Mouse (Mus musculus): ENCODE measurements around the gene Olfr612. TPM values are rescaled to one million over a fixed set of nuclear protein-coding genes. Genes with fewer than 3 reads are reported as not detected.
"Not testable (repeated sequence)": the region's sequence is repeated elsewhere in the genome, so short reads cannot be mapped to it uniquely, and the experiment has no call there.

Olfr612 gene
- total RNA-seq (2021), result not detected
- long read RNA-seq, experiment 1, result 0 reads
- long read RNA-seq, experiment 2, result 0 reads

DNA sequence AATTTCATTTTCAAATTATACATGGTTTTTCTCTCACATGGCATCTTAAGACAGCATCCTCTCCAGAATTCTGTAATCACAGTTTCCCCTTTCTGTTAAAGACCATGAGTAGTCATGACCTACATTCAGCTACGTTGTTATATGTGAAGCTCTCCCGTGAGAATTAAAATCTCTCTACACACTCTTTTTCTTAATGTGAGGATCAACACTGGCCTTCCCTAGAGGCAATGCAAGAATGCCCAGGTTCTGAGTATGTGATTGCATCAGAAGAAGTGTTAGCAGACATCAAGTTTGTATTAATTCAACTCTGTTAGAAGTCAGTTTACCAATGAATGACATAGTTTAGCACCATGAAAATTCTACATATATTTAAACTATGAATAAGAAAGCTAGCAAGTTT is at the start of gene Olfr612:
Gene Olfr612 (minus strand): TSS at position 101 of the 400 bp plus-strand sequence.
- DNase-seq (ENCODE audit: low spot score in 2 of 2), result not testable (repeated sequence)

GRCm38 (mm10) chr7:103589803-103590202 is 47.3 kb upstream of the Olfr612 start, which contains the start of gene Olfr618:
Gene Olfr618, plus strand, starts transcription at chr7:103590103.
- no peak for DNase-seq (ENCODE audit: low spot score in 2 of 2)

- DNase-seq (ENCODE audit: low spot score in 2 of 2), result no peak
Observed at GRCm38 (mm10) chr7:103572761-103573160, 30.2 kb upstream of the Olfr612 start, which contains the start of gene Olfr617. Gene Olfr617, plus strand, starts transcription at chr7:103573061.

DNA sequence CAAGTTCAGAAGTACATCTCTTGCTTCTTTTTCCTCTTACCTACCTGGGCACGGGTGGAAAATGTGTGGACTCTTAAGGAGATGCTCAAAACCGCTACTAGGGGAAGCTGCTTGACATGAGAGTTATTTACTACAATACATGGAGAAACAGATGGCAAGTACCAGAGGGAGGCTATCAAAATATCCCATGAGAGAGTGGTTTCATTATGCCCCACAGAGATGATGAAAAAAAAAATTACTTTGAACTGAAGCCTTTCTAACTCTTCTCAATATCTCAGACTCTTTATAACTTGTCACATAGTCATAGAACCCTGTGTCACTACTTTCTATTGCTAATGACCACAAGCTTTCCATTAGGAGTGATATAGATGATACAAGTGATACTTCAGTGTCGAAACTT is 26.5 kb upstream of the Olfr612 start, which contains the start of gene Olfr616:
Gene Olfr616 (minus strand): TSS at position 101 of the 400 bp plus-strand sequence.
- DNase-seq (ENCODE audit: low spot score in 2 of 2), result no peak

DNA sequence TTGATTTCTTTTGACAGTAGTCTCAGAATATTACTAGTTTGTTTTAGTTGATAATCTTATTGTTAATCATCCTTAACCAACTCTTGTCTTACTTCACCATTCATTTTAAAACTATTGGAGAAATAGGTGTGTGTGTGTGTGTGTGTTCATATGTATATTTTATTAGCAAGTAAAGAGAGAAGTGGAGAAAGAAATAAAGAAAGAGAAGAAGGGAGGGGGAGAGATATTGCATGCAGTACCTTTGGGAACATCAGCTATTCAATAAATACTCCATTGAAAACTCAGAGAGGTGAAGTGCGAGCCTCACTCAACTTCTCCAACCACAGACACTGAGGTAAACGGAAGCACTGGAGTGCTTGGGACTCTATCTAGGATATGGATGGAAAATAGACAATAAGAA is 13.3 kb upstream of the Olfr612 start, which contains the start of gene Olfr615:
Gene Olfr615 (plus strand): TSS at position 301 of the 400 bp plus-strand sequence.
- no peak for DNase-seq (ENCODE audit: low spot score in 2 of 2)

GRCm38 (mm10) chr7:103547774-103548173 is 5.3 kb upstream of the Olfr612 start, which contains the start of gene Olfr613:
Gene Olfr613, plus strand, starts transcription at chr7:103548074.
- no peak for DNase-seq (ENCODE audit: low spot score in 2 of 2)

DNA sequence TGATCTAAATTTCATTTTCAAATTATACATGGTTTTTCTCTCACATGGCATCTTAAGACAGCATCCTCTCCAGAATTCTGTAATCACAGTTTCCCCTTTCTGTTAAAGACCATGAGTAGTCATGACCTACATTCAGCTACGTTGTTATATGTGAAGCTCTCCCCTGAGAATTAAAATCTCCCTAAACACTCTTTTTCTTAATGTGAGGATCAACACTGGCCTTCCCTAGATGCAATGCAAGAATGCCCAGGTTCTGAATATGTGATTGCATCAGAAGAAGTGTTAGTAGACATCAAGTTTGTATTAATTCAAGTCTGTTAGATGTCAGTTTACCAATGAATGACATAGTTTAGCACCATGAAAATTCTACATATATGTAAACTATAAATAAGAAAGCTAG is 21.8 kb downstream of the Olfr612 start, which contains the start of gene Olfr611:
Gene Olfr611 (minus strand): TSS at position 101 of the 400 bp plus-strand sequence.
- DNase-seq (ENCODE audit: low spot score in 2 of 2), result not testable (repeated sequence)

DNA sequence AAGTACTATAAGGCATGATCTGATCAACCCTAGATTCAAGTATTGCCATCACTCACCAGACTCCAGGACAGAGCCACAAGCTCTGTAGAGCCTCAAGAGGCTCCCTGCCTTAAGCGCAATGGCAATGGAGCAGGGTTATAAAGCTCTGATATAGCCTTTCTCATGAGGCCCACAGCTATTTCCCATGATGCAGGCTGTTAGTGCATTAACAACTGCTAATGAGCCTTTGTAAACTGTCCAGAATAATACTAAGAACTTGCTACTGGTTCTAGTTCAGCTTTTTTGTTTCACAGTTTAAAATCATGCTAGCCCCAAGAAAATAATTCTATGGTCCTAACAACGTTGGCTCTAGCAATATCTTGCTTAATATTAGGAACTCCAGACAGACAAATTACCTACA is 30.5 kb downstream of the Olfr612 start, which contains the start of gene Olfr610:
Gene Olfr610 (minus strand): TSS at position 101 of the 400 bp plus-strand sequence.
- no peak for DNase-seq (ENCODE audit: low spot score in 2 of 2)

GRCm38 (mm10) chr7:103497962-103498361 is 44.6 kb downstream of the Olfr612 start, which contains the start of gene Olfr609:
Gene Olfr609, minus strand, starts transcription at chr7:103498062.
- DNase-seq (ENCODE audit: low spot score in 2 of 2), result no peak

Small RNA genes within 50 kb of the gene (microRNA-seq; reads per million reads assigned to microRNA genes)
- 0 reads per million in 2 experiments for gene Gm26506

Other genes with a start within 250 kb of the Olfr612 start
- not detected for gene Olfr596, start 237.1 kb downstream of the Olfr612 start, total RNA-seq (2021)
- not detected for gene Olfr597, start 226.4 kb downstream of the Olfr612 start, total RNA-seq (2021)
- not detected for gene Olfr598, start 219.1 kb downstream of the Olfr612 start, total RNA-seq (2021)
- gene Olfr599, start 206.8 kb downstream of the Olfr612 start, total RNA-seq (2021), result not detected
- not detected for gene Olfr600, start 193.0 kb downstream of the Olfr612 start, total RNA-seq (2021)
- gene Olfr601, start 180.1 kb downstream of the Olfr612 start, total RNA-seq (2021), result not detected
- not detected for gene Olfr603, start 156.5 kb downstream of the Olfr612 start, total RNA-seq (2021)
- gene Usp17lc, start 127.6 kb downstream of the Olfr612 start, total RNA-seq (2021), result not detected
- gene Olfr605, start 97.3 kb downstream of the Olfr612 start, total RNA-seq (2021), result not detected
- gene Olfr606, start 93.7 kb downstream of the Olfr612 start, total RNA-seq (2021), result not detected
- gene Olfr607, start 78.6 kb downstream of the Olfr612 start, total RNA-seq (2021), result not detected
- gene Olfr608, start 72.8 kb downstream of the Olfr612 start, total RNA-seq (2021), result not detected
- not detected for gene Olfr609, start 44.7 kb downstream of the Olfr612 start, total RNA-seq (2021)
- gene Olfr610, start 30.6 kb downstream of the Olfr612 start, total RNA-seq (2021), result not detected
- gene Olfr611, start 21.9 kb downstream of the Olfr612 start, total RNA-seq (2021), result not detected
- not detected for gene Olfr613, start 5.4 kb upstream of the Olfr612 start, total RNA-seq (2021)
- not detected for gene Olfr615, start 13.4 kb upstream of the Olfr612 start, total RNA-seq (2021)
- not detected for gene Olfr616, start 26.4 kb upstream of the Olfr612 start, total RNA-seq (2021)
- not detected for gene Olfr617, start 30.3 kb upstream of the Olfr612 start, total RNA-seq (2021)
- gene Olfr618, start 47.4 kb upstream of the Olfr612 start, total RNA-seq (2021), result not detected
- not detected for gene Olfr619, start 57.9 kb upstream of the Olfr612 start, total RNA-seq (2021)
- not detected for gene Olfr620, start 69.8 kb upstream of the Olfr612 start, total RNA-seq (2021)
- gene Olfr622, start 100.0 kb upstream of the Olfr612 start, total RNA-seq (2021), result not detected
- not detected for gene Olfr623, start 121.0 kb upstream of the Olfr612 start, total RNA-seq (2021)
- gene Olfr624, start 128.5 kb upstream of the Olfr612 start, total RNA-seq (2021), result under 1 TPM in 1 of 2 experiments, not detected in 1; 0.07 TPM
- not detected for gene Olfr625-ps1, start 140.0 kb upstream of the Olfr612 start, total RNA-seq (2021)
- not detected for gene Olfr243, start 172.0 kb upstream of the Olfr612 start, total RNA-seq (2021)
- gene Olfr628, start 187.7 kb upstream of the Olfr612 start, total RNA-seq (2021), result not detected
- gene Olfr629, start 202.2 kb upstream of the Olfr612 start, total RNA-seq (2021), result not detected
- not detected for gene Olfr630, start 214.6 kb upstream of the Olfr612 start, total RNA-seq (2021)
- gene Olfr69, start 228.9 kb upstream of the Olfr612 start, total RNA-seq (2021), result not detected
- gene Olfr68, start 237.0 kb upstream of the Olfr612 start, total RNA-seq (2021), result not detected
- not detected for gene Olfr67, start 249.1 kb upstream of the Olfr612 start, total RNA-seq (2021)